Mouse (Mus musculus) liver, postnatal 0 days (tissue): Measurements from ENCODE around the gene Tuba1c.

Source experiments
- CTCF ChIP-seq: sonication (generic); IDR thresholded peaks from 2 replicates; pipeline ENCODE4 v1.5.1; 2016; ENCODE audit warnings: antibody characterized with exemption, low read depth
- EP300 ChIP-seq: IDR thresholded peaks from 2 replicates; pipeline ENCODE4 v1.6.1; 2016; ENCODE audit warnings: antibody characterized with exemption, low read depth, mild to moderate bottlenecking

DNA sequence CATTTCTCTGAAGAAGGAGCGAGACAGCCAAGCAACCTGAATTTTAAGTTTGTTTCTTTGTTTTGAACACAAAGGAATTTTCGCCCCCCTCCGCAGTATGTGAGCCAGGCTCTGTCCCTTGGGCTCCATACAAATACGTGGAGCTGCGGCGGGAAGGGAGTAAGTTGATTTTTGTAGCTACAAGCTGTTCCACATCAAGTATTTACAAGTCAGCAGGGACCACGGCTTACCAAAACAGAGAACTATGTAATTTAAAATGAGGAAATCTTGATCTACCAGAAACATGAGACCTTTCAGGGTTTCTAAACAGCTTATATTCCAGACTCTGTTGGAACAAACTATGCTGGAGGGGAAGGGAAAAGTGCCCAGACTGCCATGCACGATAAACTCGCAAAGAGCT, 11.7 kb upstream of the Tuba1c start:
- no peak for TF ChIP-seq CTCF
- TF ChIP-seq EP300 = no peak
